Mouse (Mus musculus): ENCODE data around the gene Cog4. TPM values are rescaled to one million over a fixed set of nuclear protein-coding genes. Genes with fewer than 3 reads are reported as not detected.

The Cog4 gene
- total RNA-seq (2021) = 10 to 100 TPM; 58.6 to 67.6 TPM

- peak; percentile 82 to 85 for DNase-seq
Measured at GRCm38 (mm10) chr8:110846405-110847170, at the start of gene Cog4, which contains the start of gene Sf3b3. Gene Cog4, plus strand, starts transcription at chr8:110846600. Gene Sf3b3, minus strand, starts transcription at chr8:110846787.

DNA sequence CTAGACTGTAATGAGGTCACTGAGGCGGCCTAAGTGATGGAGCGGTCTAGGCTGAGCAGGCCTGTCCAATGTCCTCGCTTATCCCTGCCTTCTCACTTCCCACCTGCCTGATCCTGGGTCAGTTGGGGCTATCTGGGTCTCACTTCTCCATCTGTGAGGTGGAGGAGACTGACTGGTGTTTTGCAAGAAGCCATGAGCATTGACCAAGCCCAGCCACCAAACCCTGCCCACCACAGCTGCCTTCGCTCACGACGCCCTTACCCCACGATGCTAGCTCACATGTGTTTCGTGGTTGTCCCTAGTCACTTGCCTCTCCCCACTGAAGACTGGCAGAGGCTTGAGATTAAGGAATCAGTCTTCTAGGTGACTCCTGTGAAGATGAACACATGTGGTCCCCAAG, 49.3 kb upstream of the Cog4 start:
- no peak for DNase-seq

GRCm38 (mm10) chr8:110802988-110803387, 43.4 kb upstream of the Cog4 start:
- no peak for DNase-seq

DNA sequence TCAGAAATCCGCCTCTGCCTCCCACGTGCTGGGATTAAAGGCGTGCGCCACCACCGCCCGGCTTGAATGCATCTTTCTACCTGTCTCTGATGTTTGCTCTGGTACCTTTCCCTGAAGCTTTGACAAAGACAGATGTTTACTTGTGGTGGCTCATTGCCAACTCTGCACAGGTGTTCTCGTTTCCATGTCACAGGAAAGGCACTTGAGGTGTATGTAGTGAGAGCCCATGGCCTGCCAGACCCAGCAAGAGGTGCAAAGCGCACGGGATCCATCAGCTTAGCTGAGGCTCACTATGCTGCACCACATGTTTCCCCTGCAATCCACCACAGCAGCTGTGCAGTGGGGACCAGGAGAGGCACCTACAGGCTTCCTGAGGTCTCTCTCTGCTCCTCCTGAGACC, 42.5 kb upstream of the Cog4 start:
- DNase-seq = no peak

- no peak for DNase-seq
Measured at GRCm38 (mm10) chr8:110804825-110805514, 41.4 kb upstream of the Cog4 start.

- DNase-seq = no peak
Measured at GRCm38 (mm10) chr8:110805669-110806068, 40.7 kb upstream of the Cog4 start, which contains the start of gene Il34. Gene Il34, minus strand, starts transcription at chr8:110805924.

- DNase-seq = no peak
Measured at GRCm38 (mm10) chr8:110806146-110806545, 40.3 kb upstream of the Cog4 start.

DNA sequence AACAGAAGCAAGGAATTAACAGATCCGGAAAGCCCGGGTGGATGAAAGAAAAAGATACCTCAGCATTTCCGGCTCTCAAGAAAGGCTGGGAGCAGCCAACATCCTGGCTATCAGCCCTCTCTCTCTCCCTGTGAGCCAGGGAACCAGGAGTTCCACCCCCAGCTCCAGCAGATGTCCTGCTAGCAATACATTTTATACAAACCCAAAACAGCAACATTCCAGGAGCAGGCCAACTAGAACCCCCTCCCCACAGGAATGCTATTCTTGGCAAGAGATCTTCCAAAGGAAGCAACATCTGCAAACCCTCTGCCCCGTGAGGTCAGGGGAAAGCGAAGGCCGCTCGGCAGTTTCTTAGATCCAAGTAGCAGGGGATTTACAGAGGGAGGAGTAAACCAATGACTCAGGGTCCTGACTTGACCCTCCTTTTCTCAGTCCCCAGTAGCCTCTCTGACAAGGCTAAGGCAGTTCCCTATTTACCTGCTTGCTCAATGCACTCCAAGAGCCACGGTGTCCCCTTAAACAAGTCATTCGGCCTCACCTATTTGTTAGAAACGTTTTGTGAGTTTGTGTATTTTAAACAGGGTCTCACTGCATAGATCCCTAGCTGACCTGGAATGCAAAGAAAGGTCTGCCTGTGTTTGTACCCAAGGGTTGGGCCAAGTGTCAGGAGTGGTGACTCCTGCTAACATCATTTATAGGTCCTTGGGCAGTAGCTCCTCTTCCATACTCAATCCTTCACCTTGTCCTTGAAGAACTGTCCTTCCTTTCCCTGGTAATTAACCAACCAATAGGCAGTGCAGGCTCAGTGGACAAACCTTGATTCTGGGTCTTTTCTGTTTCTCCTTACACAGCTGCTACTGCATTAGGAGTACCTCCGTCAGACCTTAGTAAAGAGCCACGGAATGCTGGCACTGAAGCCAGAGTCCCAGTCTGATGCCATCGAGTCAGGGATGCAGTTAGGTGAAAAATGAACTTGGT, 37.6 kb upstream of the Cog4 start:
- DNase-seq = no peak

GRCm38 (mm10) chr8:110809831-110810230, 36.6 kb upstream of the Cog4 start:
- DNase-seq = no peak

DNA sequence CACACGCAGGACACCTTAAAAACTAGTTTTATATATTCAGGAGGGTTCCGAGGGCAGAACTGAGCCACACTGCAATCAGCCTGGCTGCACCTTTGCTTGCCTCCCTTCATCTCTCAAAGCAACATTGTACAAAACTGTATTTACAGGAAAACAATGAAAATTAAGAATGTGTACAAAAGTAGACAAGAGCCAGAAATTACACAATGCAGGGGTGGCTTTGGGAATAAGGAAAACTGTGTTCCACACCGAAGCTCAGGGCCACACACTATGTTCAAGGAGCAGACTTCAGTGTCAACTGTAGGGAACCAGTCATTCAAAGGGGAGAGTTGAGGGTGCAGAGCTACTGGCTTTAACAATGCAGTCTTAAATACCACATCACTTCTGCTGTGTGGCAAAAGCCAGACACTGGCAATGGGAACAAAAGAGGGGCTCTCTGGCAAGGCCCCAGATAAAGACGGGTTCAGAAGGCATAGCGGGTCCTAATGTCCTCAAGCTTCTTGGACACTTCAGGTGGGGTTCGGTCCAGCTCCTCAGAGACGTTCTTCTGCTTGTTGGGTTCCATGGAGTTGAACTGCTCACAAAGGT, 35.8 kb upstream of the Cog4 start:
- no peak for DNase-seq

DNA sequence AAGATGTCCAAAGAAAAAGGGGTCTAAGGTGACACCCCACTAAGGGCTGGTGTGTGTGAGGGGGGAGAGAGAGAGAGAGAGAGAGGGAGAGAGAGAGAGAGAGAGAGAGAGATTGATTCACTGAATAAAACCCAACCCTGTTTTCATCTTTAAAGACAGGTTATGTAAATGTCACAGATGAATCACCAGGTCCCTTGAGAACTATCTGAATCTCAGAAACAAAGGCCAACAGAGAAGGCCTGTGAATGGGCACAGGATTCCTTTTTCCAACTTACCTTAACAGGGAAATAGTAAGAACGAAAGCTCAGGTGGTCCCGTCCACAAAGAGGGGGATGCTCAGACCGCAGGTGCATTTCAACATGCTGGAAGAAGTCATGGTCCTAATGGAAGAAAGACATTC, 35.3 kb upstream of the Cog4 start:
- no peak for DNase-seq

DNA sequence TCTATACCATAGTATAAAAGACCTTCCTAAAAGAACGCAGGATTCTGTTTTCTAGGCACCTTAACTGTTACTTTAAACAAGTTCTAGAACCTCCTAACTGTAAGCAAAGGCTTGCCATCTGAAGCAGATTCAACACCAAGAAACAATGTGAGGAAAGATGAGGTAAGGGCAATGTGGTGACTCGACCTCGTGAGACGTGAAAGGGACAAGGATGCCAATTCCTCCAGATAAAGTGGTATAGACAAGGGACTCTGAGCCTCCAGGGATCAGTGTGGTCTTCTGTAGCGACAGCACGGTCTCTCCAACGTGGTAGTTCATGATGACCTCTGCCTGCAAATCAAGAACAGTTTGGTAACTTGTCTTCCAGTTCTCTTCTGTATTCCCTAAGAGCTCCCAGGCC, 34.6 kb upstream of the Cog4 start:
- DNase-seq = no peak

- no peak for DNase-seq
Measured at GRCm38 (mm10) chr8:110812349-110813080, 33.9 kb upstream of the Cog4 start.

- no peak for DNase-seq
Measured at GRCm38 (mm10) chr8:110813081-110813812, 33.2 kb upstream of the Cog4 start.

DNA sequence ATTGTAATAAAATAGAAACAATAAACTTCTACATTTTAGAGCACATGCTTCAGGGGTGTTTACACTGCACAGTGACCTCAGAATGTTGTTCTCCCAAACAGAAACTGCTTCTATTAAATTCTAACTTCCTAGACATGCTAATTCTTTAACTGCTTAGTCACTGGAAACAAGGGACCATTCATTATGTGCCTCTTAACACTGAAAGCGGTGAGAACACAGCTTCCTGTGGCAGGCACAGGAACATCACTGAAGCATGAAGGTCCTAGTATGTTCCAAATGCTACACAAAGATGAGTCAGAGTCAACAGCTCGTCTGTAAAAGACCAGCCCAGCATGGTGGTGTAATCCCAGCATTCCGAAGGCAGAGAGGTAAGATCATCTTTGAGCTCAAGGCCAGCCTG, 31.1 kb upstream of the Cog4 start:
- DNase-seq = no peak

DNA sequence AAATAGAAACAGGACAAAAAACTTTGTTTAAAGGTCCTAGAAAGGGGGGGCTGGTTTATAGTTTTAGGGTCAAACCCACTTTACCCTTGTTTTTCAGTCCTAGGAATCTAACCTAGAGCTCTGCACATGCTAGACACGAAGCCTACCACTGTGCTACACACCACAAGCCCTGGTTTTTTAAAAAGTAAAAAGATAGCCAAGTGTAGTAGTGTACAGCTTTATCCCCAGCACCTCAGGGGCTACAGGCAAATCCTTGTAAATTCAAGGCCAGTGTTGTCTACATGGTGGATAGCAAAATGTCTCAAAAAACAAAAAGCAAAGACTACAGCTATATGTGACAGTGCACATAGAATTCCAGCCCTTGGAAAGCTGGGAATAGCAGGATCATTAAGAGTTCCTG, 29.4 kb upstream of the Cog4 start:
- no peak for DNase-seq

DNA sequence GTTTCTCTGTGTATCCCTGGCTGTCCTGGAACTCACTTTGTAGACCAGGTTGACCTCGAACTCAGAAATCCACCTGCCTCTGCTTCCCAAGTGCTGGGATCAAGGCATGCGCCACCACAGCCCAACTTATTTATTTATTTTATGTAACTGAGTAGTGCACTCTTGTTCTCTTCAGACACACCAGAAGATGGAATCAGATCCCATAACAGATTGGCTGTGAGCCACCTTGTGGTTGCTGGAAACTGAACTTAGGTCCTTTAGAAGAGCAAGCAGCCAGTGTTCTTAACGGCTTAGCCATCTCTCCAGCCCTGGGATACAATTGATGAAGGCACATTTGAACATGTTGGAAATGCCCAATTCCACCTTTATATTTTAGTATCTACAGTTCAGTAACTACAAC, 27.8 kb upstream of the Cog4 start:
- DNase-seq = no peak

GRCm38 (mm10) chr8:110820257-110820656, 26.1 kb upstream of the Cog4 start:
- DNase-seq = no peak

GRCm38 (mm10) chr8:110821960-110822359, 24.4 kb upstream of the Cog4 start:
- no peak for DNase-seq

DNA sequence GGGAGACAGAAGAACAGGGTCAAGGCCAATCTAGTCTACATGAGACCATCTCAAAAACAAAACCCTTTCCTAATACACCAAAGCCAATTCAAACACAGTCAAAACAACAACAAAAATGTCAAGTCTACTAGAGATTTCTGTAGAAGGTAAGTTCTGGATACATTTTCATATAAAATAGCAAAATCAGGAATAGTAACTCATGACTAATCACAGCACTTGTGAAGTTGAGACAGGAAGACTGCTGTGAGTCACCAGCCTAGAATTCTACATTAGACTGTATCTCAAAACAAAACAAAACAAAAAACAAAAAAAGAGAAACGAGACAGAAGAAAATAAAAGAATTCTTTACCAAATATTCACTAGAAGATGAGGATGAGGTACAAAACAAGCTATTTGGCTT, 21.5 kb upstream of the Cog4 start:
- DNase-seq = no peak

GRCm38 (mm10) chr8:110828511-110828910, 17.9 kb upstream of the Cog4 start:
- DNase-seq = no peak
